Mouse (Mus musculus): Measurements from ENCODE around the gene Tex21. TPM values are rescaled to one million over a fixed set of nuclear protein-coding genes. Genes with fewer than 3 reads are reported as not detected.

Tex21 gene
- polyA plus RNA-seq, 1 experiment from 2014 or later, result not detected

- ATAC-seq (replicated peaks; ENCODE audit: insufficient number of reproducible peaks, low FRiP score, low TSS enrichment), result no peak
- Histone ChIP-seq H3K9me3 (replicated peaks; ENCODE audit: control insufficient read depth, low read length) (no peaks in the 10 kb centered on the region), H3K4me3 (ENCODE audit: low read depth, low read length) (no peak overlapping the region), H3K4me1 (ENCODE audit: control insufficient read depth, insufficient read depth, low read length) (peaks cover 5% of the 10 kb centered on the region; the same call in 1 of the 2 replicates), H3K36me3 (ENCODE audit: control insufficient read depth, insufficient read depth, low read length) (peaks cover 12% of the 10 kb centered on the region), H3K4me2 (no peak overlapping the region), H3K9ac (ENCODE audit: low read depth, low read length) (no peak overlapping the region), H3K27me3 (ENCODE audit: control insufficient read depth, insufficient read depth, low read length) (no peaks in the 10 kb centered on the region), H3K27ac (ENCODE audit: low read depth, low read length) (no peak overlapping the region)
- 94% methylated on average over 2 of the region's 2 CpGs for WGBS (ENCODE audit: insufficient replicate concordance)
Observed at GRCm38 (mm10) chr12:76281111-76281660, 34.6 kb upstream of the Tex21 start.

- H3K4me1 ChIP-seq (ENCODE audit: control insufficient read depth, insufficient read depth, low read length), result peaks cover 5% of the 10 kb centered on the region; the same call in 1 of the 2 replicates
- no peaks in the 10 kb centered on the region for H3K9me3 ChIP-seq (replicated peaks; ENCODE audit: control insufficient read depth, low read length)
- no peak overlapping the region for H3K27ac ChIP-seq (ENCODE audit: low read depth, low read length)
- H3K27me3 ChIP-seq (ENCODE audit: control insufficient read depth, insufficient read depth, low read length), result no peaks in the 10 kb centered on the region
- no peak overlapping the region for H3K4me3 ChIP-seq (ENCODE audit: low read depth, low read length)
- H3K4me2 ChIP-seq, result no peak overlapping the region
- 88% methylated on average over 9 of the region's 9 CpGs for WGBS (ENCODE audit: insufficient replicate concordance)
- no peak overlapping the region for H3K9ac ChIP-seq (ENCODE audit: low read depth, low read length)
- ATAC-seq (replicated peaks; ENCODE audit: insufficient number of reproducible peaks, low FRiP score, low TSS enrichment), result no peak
- H3K36me3 ChIP-seq (ENCODE audit: control insufficient read depth, insufficient read depth, low read length), result peaks cover 12% of the 10 kb centered on the region
Observed at GRCm38 (mm10) chr12:76280556-76280955, 34.0 kb upstream of the Tex21 start.

GRCm38 (mm10) chr12:76278209-76278608 lies 31.7 kb upstream of the Tex21 start:
- Histone ChIP-seq H3K27me3 (ENCODE audit: control insufficient read depth, insufficient read depth, low read length) (no peaks in the 10 kb centered on the region), H3K4me2 (no peak overlapping the region), H3K4me1 (ENCODE audit: control insufficient read depth, insufficient read depth, low read length) (peaks cover 5% of the 10 kb centered on the region; the same call in 1 of the 2 replicates), H3K9me3 (replicated peaks; ENCODE audit: control insufficient read depth, low read length) (no peaks in the 10 kb centered on the region), H3K9ac (ENCODE audit: low read depth, low read length) (no peak overlapping the region), H3K36me3 (ENCODE audit: control insufficient read depth, insufficient read depth, low read length) (peaks cover 12% of the 10 kb centered on the region), H3K4me3 (ENCODE audit: low read depth, low read length) (no peak overlapping the region), H3K27ac (ENCODE audit: low read depth, low read length) (no peak overlapping the region)
- no peak for ATAC-seq (replicated peaks; ENCODE audit: insufficient number of reproducible peaks, low FRiP score, low TSS enrichment)
- WGBS (ENCODE audit: insufficient replicate concordance), result 70% methylated on average over 6 of the region's 6 CpGs

- no peak overlapping the region for H3K27ac ChIP-seq (ENCODE audit: low read depth, low read length)
- ATAC-seq (replicated peaks; ENCODE audit: insufficient number of reproducible peaks, low FRiP score, low TSS enrichment), result no peak
- no peaks in the 10 kb centered on the region for H3K9me3 ChIP-seq (replicated peaks; ENCODE audit: control insufficient read depth, low read length)
- H3K27me3 ChIP-seq (ENCODE audit: control insufficient read depth, insufficient read depth, low read length), result no peaks in the 10 kb centered on the region
- no peaks in the 10 kb centered on the region; the same call in 1 of the 2 replicates for H3K4me1 ChIP-seq (ENCODE audit: control insufficient read depth, insufficient read depth, low read length)
- H3K9ac ChIP-seq (ENCODE audit: low read depth, low read length), result no peak overlapping the region
- no peak overlapping the region for H3K4me3 ChIP-seq (ENCODE audit: low read depth, low read length)
- peaks cover 3% of the 10 kb centered on the region; the same call in 1 of the 2 replicates for H3K36me3 ChIP-seq (ENCODE audit: control insufficient read depth, insufficient read depth, low read length)
- no peak overlapping the region for H3K4me2 ChIP-seq
- WGBS (ENCODE audit: insufficient replicate concordance), result 87% methylated on average over 10 of the region's 10 CpGs
Observed at GRCm38 (mm10) chr12:76272610-76273524, 26.3 kb upstream of the Tex21 start.

- no peaks in the 10 kb centered on the region; the same call in 1 of the 2 replicates for H3K36me3 ChIP-seq (ENCODE audit: control insufficient read depth, insufficient read depth, low read length)
- H3K9me3 ChIP-seq (replicated peaks; ENCODE audit: control insufficient read depth, low read length), result no peaks in the 10 kb centered on the region
- no peak overlapping the region for H3K4me3 ChIP-seq (ENCODE audit: low read depth, low read length)
- 84% methylated on average over 6 of the region's 6 CpGs for WGBS (ENCODE audit: insufficient replicate concordance)
- ATAC-seq (replicated peaks; ENCODE audit: insufficient number of reproducible peaks, low FRiP score, low TSS enrichment), result no peak
- H3K9ac ChIP-seq (ENCODE audit: low read depth, low read length), result no peak overlapping the region
- no peaks in the 10 kb centered on the region for H3K27me3 ChIP-seq (ENCODE audit: control insufficient read depth, insufficient read depth, low read length)
- H3K4me2 ChIP-seq, result no peak overlapping the region
- no peak overlapping the region for H3K27ac ChIP-seq (ENCODE audit: low read depth, low read length)
- H3K4me1 ChIP-seq (ENCODE audit: control insufficient read depth, insufficient read depth, low read length), result no peaks in the 10 kb centered on the region; the same call in 1 of the 2 replicates
Observed at GRCm38 (mm10) chr12:76271516-76271915, 25.0 kb upstream of the Tex21 start.

GRCm38 (mm10) chr12:76269196-76269595 lies 22.6 kb upstream of the Tex21 start:
- 48% methylated on average over 7 of the region's 7 CpGs for WGBS (ENCODE audit: insufficient replicate concordance)

GRCm38 (mm10) chr12:76268686-76269085 lies 22.1 kb upstream of the Tex21 start:
- no peak overlapping the region for H3K27ac ChIP-seq (ENCODE audit: low read depth, low read length)
- H3K9ac ChIP-seq (ENCODE audit: low read depth, low read length), result no peak overlapping the region
- no peak overlapping the region for H3K4me3 ChIP-seq (ENCODE audit: low read depth, low read length)
- no peaks in the 10 kb centered on the region; the same call in 1 of the 2 replicates for H3K4me1 ChIP-seq (ENCODE audit: control insufficient read depth, insufficient read depth, low read length)
- WGBS (ENCODE audit: insufficient replicate concordance), result 76% methylated on average over 10 of the region's 10 CpGs
- H3K36me3 ChIP-seq (ENCODE audit: control insufficient read depth, insufficient read depth, low read length), result no peaks in the 10 kb centered on the region; the same call in 1 of the 2 replicates
- no peak overlapping the region for H3K4me2 ChIP-seq
- H3K27me3 ChIP-seq (ENCODE audit: control insufficient read depth, insufficient read depth, low read length), result no peaks in the 10 kb centered on the region
- ATAC-seq (replicated peaks; ENCODE audit: insufficient number of reproducible peaks, low FRiP score, low TSS enrichment), result no peak
- H3K9me3 ChIP-seq (replicated peaks; ENCODE audit: control insufficient read depth, low read length), result no peaks in the 10 kb centered on the region

More at GRCm38 (mm10) chr12:76269196-76269595, 22.6 kb upstream of the Tex21 start:
- H3K27me3 ChIP-seq (ENCODE audit: control insufficient read depth, insufficient read depth, low read length), result no peaks in the 10 kb centered on the region
- no peaks in the 10 kb centered on the region; the same call in 1 of the 2 replicates for H3K4me1 ChIP-seq (ENCODE audit: control insufficient read depth, insufficient read depth, low read length)
- no peak overlapping the region for H3K4me3 ChIP-seq (ENCODE audit: low read depth, low read length)
- H3K4me2 ChIP-seq, result no peak overlapping the region
- H3K9ac ChIP-seq (ENCODE audit: low read depth, low read length), result no peak overlapping the region
- H3K27ac ChIP-seq (ENCODE audit: low read depth, low read length), result no peak overlapping the region
- H3K36me3 ChIP-seq (ENCODE audit: control insufficient read depth, insufficient read depth, low read length), result no peaks in the 10 kb centered on the region; the same call in 1 of the 2 replicates
- ATAC-seq (replicated peaks; ENCODE audit: insufficient number of reproducible peaks, low FRiP score, low TSS enrichment), result no peak
- no peaks in the 10 kb centered on the region for H3K9me3 ChIP-seq (replicated peaks; ENCODE audit: control insufficient read depth, low read length)

- H3K9me3 ChIP-seq (replicated peaks; ENCODE audit: control insufficient read depth, low read length), result no peaks in the 10 kb centered on the region
- H3K4me3 ChIP-seq (ENCODE audit: low read depth, low read length), result no peak overlapping the region
- H3K4me1 ChIP-seq (ENCODE audit: control insufficient read depth, insufficient read depth, low read length), result no peaks in the 10 kb centered on the region; the same call in 1 of the 2 replicates
- no peaks in the 10 kb centered on the region for H3K27me3 ChIP-seq (ENCODE audit: control insufficient read depth, insufficient read depth, low read length)
- no peak overlapping the region for H3K9ac ChIP-seq (ENCODE audit: low read depth, low read length)
- no peaks in the 10 kb centered on the region; the same call in 1 of the 2 replicates for H3K36me3 ChIP-seq (ENCODE audit: control insufficient read depth, insufficient read depth, low read length)
- H3K4me2 ChIP-seq, result no peak overlapping the region
- no peak for ATAC-seq (replicated peaks; ENCODE audit: insufficient number of reproducible peaks, low FRiP score, low TSS enrichment)
- H3K27ac ChIP-seq (ENCODE audit: low read depth, low read length), result no peak overlapping the region
- WGBS (ENCODE audit: insufficient replicate concordance), result 74% methylated on average over 9 of the region's 9 CpGs
Observed at GRCm38 (mm10) chr12:76266875-76267274, 20.3 kb upstream of the Tex21 start.

Measured in heart, embryonic 11.5 days (tissue).